Mouse (Mus musculus): ENCODE results near the gene Gm6096.

Gene Gm6096

GRCm38 (mm10) chr7:34234610-34235561 lies 16.0 kb upstream of the Gm6096 start:
- DNase-seq (ENCODE audit: low read depth, low spot score) = no peak

- no peak for DNase-seq (ENCODE audit: low read depth, low spot score)
These were observed 15.2 kb upstream of the Gm6096 start for GRCm38 (mm10) chr7:34235602-34236001.

GRCm38 (mm10) chr7:34238086-34238485 lies 12.8 kb upstream of the Gm6096 start:
- DNase-seq (ENCODE audit: low read depth, low spot score) = no peak

GRCm38 (mm10) chr7:34242176-34242575 lies 8.7 kb upstream of the Gm6096 start:
- DNase-seq (ENCODE audit: low read depth, low spot score) = no peak

GRCm38 (mm10) chr7:34246870-34247499 lies 3.9 kb upstream of the Gm6096 start:
- DNase-seq (ENCODE audit: low read depth, low spot score) = no peak

- no peak for DNase-seq (ENCODE audit: low read depth, low spot score)
These were observed 1.2 kb downstream of the Gm6096 start for GRCm38 (mm10) chr7:34252030-34252429.

- DNase-seq (ENCODE audit: low read depth, low spot score) = no peak
These were observed 4.3 kb downstream of the Gm6096 start for GRCm38 (mm10) chr7:34255137-34255536.

GRCm38 (mm10) chr7:34255916-34256315 lies 5.1 kb downstream of the Gm6096 start:
- no peak for DNase-seq (ENCODE audit: low read depth, low spot score)

- DNase-seq (ENCODE audit: low read depth, low spot score) = no peak
These were observed 6.4 kb downstream of the Gm6096 start for GRCm38 (mm10) chr7:34257279-34257678.

GRCm38 (mm10) chr7:34258407-34258806 lies 7.6 kb downstream of the Gm6096 start:
- no peak for DNase-seq (ENCODE audit: low read depth, low spot score)

- no peak for DNase-seq (ENCODE audit: low read depth, low spot score)
These were observed 12.6 kb downstream of the Gm6096 start for GRCm38 (mm10) chr7:34263437-34263836.

GRCm38 (mm10) chr7:34265876-34266346 lies 15.1 kb downstream of the Gm6096 start:
- peak; percentile 53 for DNase-seq (ENCODE audit: low read depth, low spot score)

GRCm38 (mm10) chr7:34266421-34266820 lies 15.6 kb downstream of the Gm6096 start:
- peak; percentile 13 for DNase-seq (ENCODE audit: low read depth, low spot score)

- DNase-seq (ENCODE audit: low read depth, low spot score) = no peak
These were observed 17.6 kb downstream of the Gm6096 start for GRCm38 (mm10) chr7:34268463-34268862.

GRCm38 (mm10) chr7:34272465-34272864 lies 21.6 kb downstream of the Gm6096 start:
- no peak for DNase-seq (ENCODE audit: low read depth, low spot score)

GRCm38 (mm10) chr7:34276066-34276465 lies 25.2 kb downstream of the Gm6096 start:
- DNase-seq (ENCODE audit: low read depth, low spot score) = no peak

GRCm38 (mm10) chr7:34277656-34278055 lies 26.8 kb downstream of the Gm6096 start:
- no peak for DNase-seq (ENCODE audit: low read depth, low spot score)

GRCm38 (mm10) chr7:34290450-34291151 lies 39.8 kb downstream of the Gm6096 start:
- DNase-seq (ENCODE audit: low read depth, low spot score) = no peak

GRCm38 (mm10) chr7:34291265-34291664 lies 40.4 kb downstream of the Gm6096 start:
- no peak for DNase-seq (ENCODE audit: low read depth, low spot score)

- DNase-seq (ENCODE audit: low read depth, low spot score) = no peak
These were observed 41.8 kb downstream of the Gm6096 start for GRCm38 (mm10) chr7:34292633-34293032.

GRCm38 (mm10) chr7:34296124-34296523 lies 45.3 kb downstream of the Gm6096 start:
- DNase-seq (ENCODE audit: low read depth, low spot score) = no peak

GRCm38 (mm10) chr7:34298818-34299217 lies 48.0 kb downstream of the Gm6096 start:
- no peak for DNase-seq (ENCODE audit: low read depth, low spot score)

All from retina, postnatal 7 days (tissue).